ENCODE assay signal across 23 mouse cellular contexts in genomic region chr13:75366723-75367426, GRCm38 (mm10).
DNase-seq lines count a peak whose midpoint lies in the region; ATAC-seq and TF ChIP-seq lines count a peak whose summit lies in the region.
"Had no signal": no experiment of that assay in that cellular context is flagged by ENCODE, and none has a peak within 500 bp of the region (broad histone marks: within the 10 kb centered on the region; RNA-seq: fewer than 3 reads in every experiment).

No protein-coding gene starts in this region.

- H3K36me3 ChIP-seq in CH12.LX (replicated peaks in 1 of 2; ENCODE audit: control insufficient read depth in 1 of 2, insufficient read depth in 1 of 2, low read length in 1 of 2): no peaks in the 10 kb centered on the region
- H3K36me3 ChIP-seq in liver, embryonic 14.5 days (replicated peaks; ENCODE audit: control insufficient read depth, insufficient read depth, low read depth): no peaks in the 10 kb centered on the region
- no peaks in the 10 kb centered on the region for H3K36me3 ChIP-seq in heart, adult 2 months (ENCODE audit: control insufficient read depth, insufficient read depth, low read length)
- H3K36me3 ChIP-seq: forebrain, embryonic 12.5 days; heart, embryonic 15.5 days; limb, embryonic 13.5 days; lung, embryonic 15.5 days; midbrain, embryonic 12.5 days; neural tube, embryonic 12.5 days had no signal

- peak; percentile 87 for ATAC-seq in liver, embryonic 14.5 days (ENCODE audit: insufficient read depth)
- ATAC-seq: hindbrain, embryonic 16.5 days had no signal

- in situ Hi-C loops in CH12.LX (cut with MboI; ENCODE audit: low pct_ligation_motif_present, low pct_unique_long_range_greater_than_20kb, low sequenced_read_pairs): no loop called here

- H3K9me3 ChIP-seq in CH12.LX (replicated peaks; ENCODE audit: low read length): no peaks in the 10 kb centered on the region
- H3K9me3 ChIP-seq in liver, embryonic 14.5 days (ENCODE audit: control insufficient read depth, low read length): no peaks in the 10 kb centered on the region
- H3K9me3 ChIP-seq: forebrain, embryonic 12.5 days; heart, embryonic 15.5 days; limb, embryonic 13.5 days; lung, embryonic 15.5 days; midbrain, embryonic 12.5 days; neural tube, embryonic 12.5 days had no signal

- TF ChIP-seq RAD21 in CH12.LX (IDR thresholded peaks at IDR 0.05; ENCODE audit: low read depth, low read length): no peak

- H3K4me2 ChIP-seq in CH12.LX (ENCODE audit: insufficient read depth, low read depth, poor library complexity, severe bottlenecking): no peak overlapping the region
- H3K4me2 ChIP-seq in liver, embryonic 14.5 days (ENCODE audit: low read depth): no peak overlapping the region
- H3K4me2 ChIP-seq: forebrain, embryonic 12.5 days; heart, embryonic 15.5 days; limb, embryonic 13.5 days; lung, embryonic 15.5 days; midbrain, embryonic 12.5 days; neural tube, embryonic 12.5 days had no signal

- WGBS in liver, embryonic 14.5 days (ENCODE audit: insufficient replicate concordance): 49% methylated on average over 3 of the region's 3 CpGs
- 49% methylated on average over 3 of the region's 3 CpGs for WGBS in heart, adult 2 months

- no peak for TF ChIP-seq POLR2A in CH12.LX (IDR thresholded peaks at IDR 0.05; ENCODE audit: low read depth, low read length)
- no peak for TF ChIP-seq POLR2A in heart, adult 2 months (IDR thresholded peaks at IDR 0.05; ENCODE audit: insufficient read depth, low read depth, low read length)

- intact Hi-C loops in gastrocnemius, postnatal 14 days (cut with DNase I; ENCODE audit: low total_unique reads): no loop called here
- intact Hi-C loops in heart, adult 2 months (cut with DNase I): no loop called here

- no peak overlapping the region for H3K4me3 ChIP-seq in CH12.LX (replicated peaks in 1 of 3; ENCODE audit: low read depth in 2 of 3, low read length in 2 of 3, poor library complexity in 1 of 3)
- no peak overlapping the region for H3K4me3 ChIP-seq in liver, embryonic 14.5 days (ENCODE audit: insufficient read depth in 1 of 2, low read depth in 2 of 2, low read length in 2 of 2)
- no peak overlapping the region for H3K4me3 ChIP-seq in heart, adult 2 months
- H3K4me3 ChIP-seq: forebrain, embryonic 12.5 days; gastrocnemius, adult 2 months; heart, embryonic 15.5 days; limb, embryonic 13.5 days; lung, embryonic 15.5 days; midbrain, embryonic 12.5 days; neural tube, embryonic 12.5 days had no signal

- no peak for TF ChIP-seq CTCF in CH12.LX (conservative IDR thresholded peaks at IDR 0.05 in 1 of 2, IDR thresholded peaks at IDR 0.05 in 1 of 2; ENCODE audit: low read depth in 2 of 2, low read length in 2 of 2)
- no peak for TF ChIP-seq CTCF in liver, embryonic 14.5 days (IDR thresholded peaks at IDR 0.05; ENCODE audit: low read depth)
- TF ChIP-seq CTCF in heart, adult 2 months (IDR thresholded peaks at IDR 0.05): no peak

- no peak for TF ChIP-seq EP300 in CH12.LX (IDR thresholded peaks at IDR 0.05; ENCODE audit: low read length)
- TF ChIP-seq EP300 in liver, embryonic 14.5 days (IDR thresholded peaks at IDR 0.05; ENCODE audit: low read depth): no peak
- no peak for TF ChIP-seq EP300 in heart, adult 2 months (IDR thresholded peaks at IDR 0.05; ENCODE audit: insufficient read depth, low read depth, low read length)

- H3K27ac ChIP-seq in CH12.LX (ENCODE audit: insufficient read depth, low read depth): no peak overlapping the region
- H3K27ac ChIP-seq in liver, embryonic 14.5 days: no peak overlapping the region
- H3K27ac ChIP-seq in heart, adult 2 months: no peak overlapping the region
- H3K27ac ChIP-seq: forebrain, embryonic 12.5 days; gastrocnemius, adult 2 months; heart, embryonic 15.5 days; kidney, postnatal 0 days; limb, embryonic 13.5 days; lung, embryonic 15.5 days; midbrain, embryonic 12.5 days; neural tube, embryonic 12.5 days had no signal

- no peak overlapping the region for H3K9ac ChIP-seq in CH12.LX (ENCODE audit: insufficient read depth, low read depth)
- H3K9ac ChIP-seq in liver, embryonic 14.5 days (replicated peaks): no peak overlapping the region
- H3K9ac ChIP-seq in heart, adult 2 months (ENCODE audit: low read depth, low read length): no peak overlapping the region
- H3K9ac ChIP-seq: forebrain, embryonic 12.5 days; heart, embryonic 15.5 days; limb, embryonic 13.5 days; lung, embryonic 15.5 days; midbrain, embryonic 12.5 days; neural tube, embryonic 12.5 days had no signal

- no peaks in the 10 kb centered on the region for H3K4me1 ChIP-seq in CH12.LX (ENCODE audit: control insufficient read depth in 1 of 2, insufficient read depth in 2 of 2)
- peaks cover 0 to 8% of the 10 kb centered on the region in 2 experiments; a peak in 1 of 4 replicates for H3K4me1 ChIP-seq in liver, embryonic 14.5 days (replicated peaks; ENCODE audit: control insufficient read depth in 2 of 2, insufficient read depth in 2 of 2, low read length in 1 of 2)
- no peaks in the 10 kb centered on the region for H3K4me1 ChIP-seq in heart, adult 2 months (ENCODE audit: control insufficient read depth, insufficient read depth, low read length)
- H3K4me1 ChIP-seq: forebrain, embryonic 12.5 days; heart, embryonic 15.5 days; limb, embryonic 13.5 days; lung, embryonic 15.5 days; midbrain, embryonic 12.5 days; neural tube, embryonic 12.5 days had no signal

- DNase-seq in 3134 (ENCODE audit: extremely low read depth, insufficient read length, low spot score) (peak; percentile 50), CH12.LX (ENCODE audit: extremely low read depth) (peak; percentile 6)
- peak; percentile 25 for DNase-seq in c-Kit-positive CD71-positive TER-119-negative erythroid progenitor cells, embryonic 14.5 days (ENCODE audit: low read depth)
- DNase-seq in liver, embryonic 14.5 days (ENCODE audit: low read depth in 3 of 3, low spot score in 3 of 3): peak; percentile 20 to 42 (median 22)
- no peak for DNase-seq in lung, postnatal 25 days (ENCODE audit: low spot score)
- no peak for DNase-seq in gastrocnemius, postnatal 14 days
- DNase-seq in heart, adult 2 months: no peak
- DNase-seq: adrenal gland, adult 8-10 months; cerebellum, adult 11 months; cerebellum, postnatal 25 days; gastrocnemius, adult 2 months; heart, adult 11 months; kidney, adult 11 months; layer of hippocampus, postnatal 36 days; thymus, postnatal 25 days had no signal

- no peaks in the 10 kb centered on the region for H3K27me3 ChIP-seq in CH12.LX (replicated peaks)
- no peaks in the 10 kb centered on the region for H3K27me3 ChIP-seq in liver, embryonic 14.5 days (ENCODE audit: control insufficient read depth, insufficient read depth, low read length)
- H3K27me3 ChIP-seq in heart, adult 2 months (ENCODE audit: control insufficient read depth, insufficient read depth, low read length): no peaks in the 10 kb centered on the region
- H3K27me3 ChIP-seq: forebrain, embryonic 12.5 days; heart, embryonic 15.5 days; limb, embryonic 13.5 days; lung, embryonic 15.5 days; midbrain, embryonic 12.5 days; neural tube, embryonic 12.5 days had no signal

- dilution Hi-C loops in CH12.LX (cut with MboI; ENCODE audit: extremely low pct_ligation_motif_present, extremely low pct_unique_long_range_greater_than_20kb, low sequenced_read_pairs): no loop called here

- H3K79me2 ChIP-seq in CH12.LX (replicated peaks; ENCODE audit: control insufficient read depth, extremely low read depth, insufficient read depth, poor library complexity, severe bottlenecking): no peaks in the 10 kb centered on the region
- no peaks in the 10 kb centered on the region for H3K79me2 ChIP-seq in heart, adult 2 months (replicated peaks; ENCODE audit: control insufficient read depth, insufficient read depth, low read length)

TF ChIP-seq in CH12.LX, 34 proteins besides CTCF, POLR2A, EP300 and RAD21:
- TF ChIP-seq E2F4 (IDR thresholded peaks at IDR 0.05; ENCODE audit: insufficient replicate concordance, low read depth, low read length) (no peak), ZC3H11A (IDR thresholded peaks at IDR 0.05; ENCODE audit: low read depth, low read length) (no peak), MXI1 (IDR thresholded peaks at IDR 0.05; ENCODE audit: low read depth, low read length) (no peak), JUND (conservative IDR thresholded peaks at IDR 0.05; ENCODE audit: low read depth, low read length) (no peak), MYC (IDR thresholded peaks at IDR 0.05; ENCODE audit: low read depth, low read length) (no peak), NRF1 (IDR thresholded peaks at IDR 0.05; ENCODE audit: low read depth, low read length) (no peak), HCFC1 (IDR thresholded peaks at IDR 0.05; ENCODE audit: low read depth, low read length) (no peak), ZMIZ1 (IDR thresholded peaks at IDR 0.05; ENCODE audit: low read depth, low read length) (no peak), MAZ (IDR thresholded peaks at IDR 0.05; ENCODE audit: low read depth, low read length) (no peak), IRF4 (IDR thresholded peaks at IDR 0.05; ENCODE audit: low read depth, low read length) (no peak), MAFK (IDR thresholded peaks at IDR 0.05; ENCODE audit: insufficient replicate concordance, low read length) (no peak), MEF2A (IDR thresholded peaks at IDR 0.05; ENCODE audit: borderline replicate concordance, low read depth, low read length) (no peak), PAX5 (IDR thresholded peaks at IDR 0.05; ENCODE audit: low read length) (no peak), BHLHE40 (IDR thresholded peaks at IDR 0.05; ENCODE audit: low read depth, low read length) (no peak), SMC3 (IDR thresholded peaks at IDR 0.05; ENCODE audit: low read depth, low read length) (no peak), POLR2AphosphoS2 (IDR thresholded peaks at IDR 0.05; ENCODE audit: low read depth, low read length) (no peak), ETS1 (conservative IDR thresholded peaks at IDR 0.05; ENCODE audit: low read depth, low read length) (no peak), TBP (conservative IDR thresholded peaks at IDR 0.05; ENCODE audit: low read depth, low read length) (no peak), SIN3A (IDR thresholded peaks at IDR 0.05; ENCODE audit: low read length) (no peak), JUN (IDR thresholded peaks at IDR 0.05; ENCODE audit: insufficient read depth, low read depth, low read length) (no peak)
TF ChIP-seq in CH12.LX: peak in this region for 0.

Comparison
In these comparisons a context has a peak if more than half of its experiments do, and no peak if none do; other contexts are left out.
1. DNase-seq: peak in 3134 (single experiment), CH12.LX (single experiment), c-Kit-positive CD71-positive TER-119-negative erythroid progenitor cells, embryonic 14.5 days (single experiment) and liver, embryonic 14.5 days (3 of 3); none in lung, postnatal 25 days (single experiment), gastrocnemius, postnatal 14 days (single experiment) and heart, adult 2 months (0 of 2).